Mouse (Mus musculus) megakaryocyte, embryonic 14.5 days (primary cell): ENCODE measurements at regions not wholly inside any gene's neighbourhood (a gene's known extent, or its start where the extent isn't known, plus 50 kb on each side); places are given as distances from the start of the nearest gene placed in this dataset.

Experiments used
- FLI1 ChIP-seq: IDR thresholded peaks from 2 replicates; pipeline ENCODE4 v1.6.1; 2012; ENCODE audit warnings: low read length, inconsistent platforms, mixed read lengths
- GATA1 ChIP-seq: IDR thresholded peaks from 3 replicates; pipeline ENCODE4 v1.6.1; 2012; ENCODE audit warnings: mixed read lengths, low read length, inconsistent platforms, borderline replicate concordance

DNA sequence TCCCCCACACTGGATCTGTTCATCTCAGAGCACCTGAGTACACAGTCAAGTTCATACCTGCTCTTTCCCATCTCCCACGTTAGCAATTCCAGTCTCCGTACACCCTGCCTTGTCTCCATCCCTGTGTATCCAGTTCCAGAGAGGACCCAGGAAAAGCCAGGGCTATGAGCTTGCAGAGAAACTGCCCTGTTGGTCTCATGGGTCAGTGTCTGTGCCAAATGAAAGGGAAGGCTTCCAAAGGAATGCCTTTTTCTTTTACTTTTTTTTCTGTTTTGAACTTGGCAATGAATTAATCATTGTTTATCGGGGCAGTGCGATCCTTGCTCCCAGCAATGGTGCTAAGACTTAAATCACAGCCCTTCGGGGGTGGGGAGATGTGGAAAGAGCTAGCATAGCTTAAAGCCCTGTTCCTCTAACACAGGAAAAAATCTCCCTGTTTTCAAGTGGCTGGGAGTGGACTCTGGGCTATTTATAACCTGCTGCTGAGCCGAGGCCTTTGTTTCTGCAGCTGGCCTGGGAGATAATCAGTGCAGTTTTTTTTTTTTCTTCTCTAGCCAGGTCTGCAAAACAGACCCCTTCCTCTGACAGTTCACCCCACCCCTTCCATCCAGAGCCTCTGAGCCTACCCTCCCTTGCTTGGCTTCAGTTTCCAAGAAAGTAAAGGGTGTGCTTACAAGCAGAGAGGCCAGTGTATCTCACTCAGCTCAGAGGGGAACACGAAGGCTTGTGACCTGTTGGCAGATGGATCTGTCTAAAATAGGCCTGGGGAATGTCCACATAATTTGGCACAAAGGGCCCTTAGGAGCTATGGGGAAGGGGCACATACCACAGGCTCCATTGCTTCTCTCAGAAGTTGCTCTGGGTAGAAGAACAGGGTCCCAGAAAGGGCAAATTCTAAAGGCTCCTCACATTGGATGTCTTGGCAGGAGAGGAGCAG lies 308.6 kb downstream of the Gm49356 start:
- no peak for TF ChIP-seq GATA1
- TF ChIP-seq FLI1 = no peak
